Mouse (Mus musculus): ENCODE measurements around the gene Ubr2.

DNA sequence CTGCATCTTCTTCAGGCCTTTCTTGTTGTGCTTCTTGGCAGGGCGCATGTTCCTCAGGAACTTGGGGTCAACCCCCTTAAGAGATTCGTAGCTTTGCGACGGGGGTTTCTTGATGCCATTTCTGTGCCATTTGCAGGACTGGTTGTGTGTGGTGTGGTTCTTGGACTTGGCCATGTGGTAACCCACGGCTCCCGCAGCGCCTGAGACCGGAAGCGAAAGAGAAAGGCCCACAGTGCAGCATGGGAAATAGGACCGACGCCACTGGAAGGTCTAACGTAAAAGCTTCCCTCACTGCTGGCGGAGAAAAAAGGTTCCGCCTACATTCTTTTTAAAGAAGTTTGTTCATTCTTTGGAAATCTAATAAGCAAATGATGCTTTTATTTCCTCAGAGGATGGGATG lies 32.5 kb upstream of the Ubr2 start:
- TF ChIP-seq GATA1 (IDR thresholded peaks at IDR 0.05; ENCODE audit: low read length) (no peak), TAL1 (IDR thresholded peaks at IDR 0.05; ENCODE audit: low read length) (no peak)
